Mouse (Mus musculus): Measurements from ENCODE around the gene Gnptab. TPM values are rescaled to one million over a fixed set of nuclear protein-coding genes. Genes with fewer than 3 reads are reported as not detected.
"Not testable (repeated sequence)": the region's sequence is repeated elsewhere in the genome, so short reads cannot be mapped to it uniquely, and the experiment has no call there.

The Gnptab gene
- polyA plus RNA-seq, 1 experiment, result 41.2 TPM

DNA sequence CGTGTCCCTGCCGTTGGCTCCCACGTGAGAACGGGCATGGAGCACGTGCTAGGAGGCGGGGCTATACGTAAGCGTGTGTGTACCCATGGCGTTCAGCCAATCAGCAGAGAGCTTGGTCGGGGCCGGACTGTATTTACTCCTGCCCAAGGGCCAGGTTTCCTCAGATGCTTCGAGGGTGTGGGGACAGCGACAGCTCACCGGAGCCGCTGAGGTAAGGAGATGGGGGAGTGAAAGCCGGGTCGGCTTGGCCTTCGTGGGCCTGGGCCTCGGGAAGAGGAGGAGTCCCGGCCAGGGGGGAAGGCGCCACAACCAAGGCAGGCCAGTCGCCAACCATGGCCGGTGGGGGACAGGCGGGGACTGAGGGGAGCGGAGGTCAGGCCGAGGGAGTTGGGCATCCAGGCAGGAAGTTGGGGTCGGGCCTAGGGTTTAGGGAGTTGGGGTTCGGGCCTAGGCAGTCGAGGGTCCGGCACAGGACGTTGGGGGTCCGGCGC is 80.6 kb downstream of the Gnptab start, which contains the start of gene Sycp3:
TSS of gene Sycp3 (plus strand) at position 68 of the 491 bp plus-strand sequence.
- DNase-seq, result no peak
- Histone ChIP-seq H3K4me1 (ENCODE audit: control insufficient read depth, insufficient read depth, low read length) (no peaks in the 10 kb centered on the region), H3K27ac (ENCODE audit: insufficient read depth, low read length) (no peak within 1 kb of the TSS), H3K27me3 (ENCODE audit: control insufficient read depth, insufficient read depth, low read length) (no peaks in the 10 kb centered on the region), H3K4me3 (replicated peaks; ENCODE audit: insufficient read depth, low read depth, low read length) (no peak within 1 kb of the TSS)
- 85% methylated on average over 33 of the region's 33 CpGs for WGBS
- TF ChIP-seq CTCF (IDR thresholded peaks at IDR 0.05; ENCODE audit: borderline replicate concordance, insufficient read depth, low read depth, low read length) (no peak), POLR2A (IDR thresholded peaks at IDR 0.05; ENCODE audit: borderline replicate concordance, insufficient read depth, low read length) (no peak)

DNA sequence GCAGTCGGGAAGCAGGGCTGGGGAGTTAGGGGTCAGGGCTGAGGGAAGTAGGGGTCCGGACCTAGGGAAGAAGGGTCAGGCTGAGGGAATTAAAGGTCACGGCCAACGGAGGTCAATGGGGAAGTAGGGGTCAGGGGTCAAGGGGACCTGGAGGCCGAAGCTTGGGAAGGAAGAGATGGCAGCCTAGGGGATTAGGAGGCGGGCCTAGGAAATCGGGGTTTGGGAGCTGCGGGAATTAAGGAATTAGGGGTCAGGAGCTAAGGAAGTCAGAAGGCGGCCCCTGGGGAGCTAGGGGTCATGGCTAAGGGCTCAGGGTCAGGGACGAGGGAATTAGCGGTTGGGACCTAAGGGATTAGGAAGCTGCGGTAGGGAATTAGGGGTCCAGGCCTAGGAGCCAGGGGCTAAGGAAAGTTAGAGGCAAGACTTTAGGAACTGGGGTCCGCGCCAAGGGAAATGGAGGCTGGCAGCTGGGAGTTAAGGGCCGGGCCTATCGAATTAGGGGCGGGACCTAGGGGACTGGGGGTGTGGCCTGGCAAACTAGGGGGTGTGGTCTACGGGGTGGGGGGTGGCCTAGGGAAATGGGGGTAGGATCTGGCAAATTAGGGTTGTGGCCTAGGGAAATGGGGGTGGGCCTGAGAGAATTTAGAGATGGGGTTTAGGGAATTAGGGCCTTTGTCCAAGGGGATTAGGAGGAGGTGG is 81.3 kb downstream of the Gnptab start:
- no peak for TF ChIP-seq CTCF (IDR thresholded peaks at IDR 0.05; ENCODE audit: borderline replicate concordance, insufficient read depth, low read depth, low read length)
- no peak for TF ChIP-seq POLR2A (IDR thresholded peaks at IDR 0.05; ENCODE audit: borderline replicate concordance, insufficient read depth, low read length)
- H3K27me3 ChIP-seq (ENCODE audit: control insufficient read depth, insufficient read depth, low read length), result no peaks in the 10 kb centered on the region
- WGBS, result 84% methylated on average over 18 of the region's 18 CpGs
- H3K4me1 ChIP-seq (ENCODE audit: control insufficient read depth, insufficient read depth, low read length), result no peaks in the 10 kb centered on the region
- H3K27ac ChIP-seq (ENCODE audit: insufficient read depth, low read length), result no peak overlapping the region
- H3K4me3 ChIP-seq (replicated peaks; ENCODE audit: insufficient read depth, low read depth, low read length), result no peak overlapping the region
- no peak for DNase-seq

DNA sequence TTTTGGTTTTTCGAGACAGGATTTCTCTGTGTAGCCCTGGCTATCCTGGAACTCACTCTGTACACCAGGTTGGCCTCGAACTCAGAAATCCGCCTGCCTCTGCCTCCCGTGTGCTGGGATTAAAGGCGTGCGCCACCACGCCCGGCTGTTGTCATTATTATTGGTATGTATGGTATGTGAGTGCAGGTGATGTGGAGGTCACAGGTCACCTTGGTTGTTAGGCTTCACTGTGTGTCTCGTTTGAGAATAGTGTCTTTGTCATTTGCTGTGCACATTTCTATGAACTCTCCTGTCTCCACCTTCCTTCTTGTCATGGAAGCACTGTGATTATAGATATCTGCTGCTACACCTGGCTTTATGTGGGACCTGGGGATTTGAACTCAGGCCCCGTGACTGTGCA is 103.9 kb downstream of the Gnptab start:
- H3K4me1 ChIP-seq (ENCODE audit: control insufficient read depth, insufficient read depth, low read length); H3K27me3 ChIP-seq (ENCODE audit: control insufficient read depth, insufficient read depth, low read length); DNase-seq; H3K27ac ChIP-seq (ENCODE audit: insufficient read depth, low read length); H3K4me3 ChIP-seq (replicated peaks; ENCODE audit: insufficient read depth, low read depth, low read length): not testable (repeated sequence)
- WGBS, result 92% methylated on average over 10 of the region's 10 CpGs

DNA sequence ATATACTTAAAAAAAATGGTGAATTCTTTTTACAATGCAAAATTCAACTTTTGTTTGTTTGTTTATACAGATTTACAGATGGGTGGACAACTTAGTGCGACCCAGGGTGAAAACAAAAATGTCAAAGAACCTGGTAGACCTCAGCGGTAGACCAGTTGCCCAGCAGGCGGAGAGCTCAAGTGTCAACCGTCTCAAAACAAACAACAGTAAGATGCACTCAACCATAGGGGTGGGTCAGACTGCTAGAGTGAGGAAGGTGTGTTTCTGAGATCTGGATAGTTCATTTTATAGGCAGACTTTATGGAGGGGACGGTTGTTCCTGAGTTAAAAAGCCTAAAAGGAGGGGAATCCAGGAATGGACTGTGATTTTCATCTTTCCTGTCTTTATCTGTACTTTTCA is 109.7 kb downstream of the Gnptab start:
- Histone ChIP-seq H3K27ac (ENCODE audit: insufficient read depth, low read length) (no peak overlapping the region), H3K27me3 (ENCODE audit: control insufficient read depth, insufficient read depth, low read length) (no peaks in the 10 kb centered on the region), H3K4me1 (ENCODE audit: control insufficient read depth, insufficient read depth, low read length) (no peaks in the 10 kb centered on the region; the same call in 1 of the 2 replicates), H3K4me3 (replicated peaks; ENCODE audit: insufficient read depth, low read depth, low read length) (no peak overlapping the region)
- DNase-seq, result no peak
- TF ChIP-seq POLR2A (IDR thresholded peaks at IDR 0.05; ENCODE audit: borderline replicate concordance, insufficient read depth, low read length), result no peak
- no peak for TF ChIP-seq CTCF (IDR thresholded peaks at IDR 0.05; ENCODE audit: borderline replicate concordance, insufficient read depth, low read depth, low read length)
- WGBS, result 94% methylated on average over 5 of the region's 5 CpGs

DNA sequence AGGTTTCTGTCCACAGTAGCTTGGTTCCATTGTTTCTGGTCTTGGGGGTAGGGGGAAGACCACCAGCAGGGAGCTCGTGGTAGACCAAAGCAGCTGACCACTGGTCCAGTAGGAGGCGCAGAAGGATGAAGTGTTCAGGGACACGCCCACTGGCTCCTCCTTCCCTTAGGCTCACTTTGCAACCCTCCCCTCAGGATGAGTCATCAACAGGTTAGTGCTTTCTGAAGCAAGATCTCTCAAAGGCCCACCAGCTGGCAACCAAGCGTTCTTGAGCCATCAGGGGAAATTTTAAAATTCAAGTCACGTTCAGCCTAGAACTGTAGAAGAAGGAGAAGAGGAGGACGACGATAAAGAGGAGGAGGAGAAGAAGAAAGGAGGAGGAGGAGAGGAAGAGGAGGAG is 112.7 kb downstream of the Gnptab start:
- no peaks in the 10 kb centered on the region; the same call in 1 of the 2 replicates for H3K4me1 ChIP-seq (ENCODE audit: control insufficient read depth, insufficient read depth, low read length)
- H3K27ac ChIP-seq (ENCODE audit: insufficient read depth, low read length), result no peak overlapping the region
- H3K4me3 ChIP-seq (replicated peaks; ENCODE audit: insufficient read depth, low read depth, low read length), result no peak overlapping the region
- WGBS, result 62% methylated on average over 7 of the region's 7 CpGs
- no peaks in the 10 kb centered on the region for H3K27me3 ChIP-seq (ENCODE audit: control insufficient read depth, insufficient read depth, low read length)
- DNase-seq, result no peak
- TF ChIP-seq POLR2A (IDR thresholded peaks at IDR 0.05; ENCODE audit: borderline replicate concordance, insufficient read depth, low read length), result no peak
- TF ChIP-seq CTCF (IDR thresholded peaks at IDR 0.05; ENCODE audit: borderline replicate concordance, insufficient read depth, low read depth, low read length), result no peak

DNA sequence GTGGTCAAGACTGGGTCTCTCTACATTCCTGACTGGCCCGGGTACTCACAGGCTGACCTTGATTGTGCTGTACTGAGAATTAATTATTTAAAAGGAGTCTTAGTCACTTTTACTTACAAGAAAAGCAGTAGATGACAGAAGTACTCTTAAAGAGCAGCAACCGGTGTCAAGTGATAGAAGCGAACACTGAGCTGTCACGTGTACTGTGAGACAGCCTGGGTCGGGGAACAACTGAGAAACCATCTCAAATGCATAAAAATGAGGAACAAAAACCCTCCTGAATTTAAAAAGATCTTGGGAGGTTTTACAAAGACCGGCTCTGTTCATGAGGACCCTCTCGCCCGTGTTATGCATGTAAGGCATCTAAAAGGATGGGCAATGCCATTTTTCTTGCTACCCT is 113.7 kb downstream of the Gnptab start:
- Histone ChIP-seq H3K4me3 (replicated peaks; ENCODE audit: insufficient read depth, low read depth, low read length) (no peak overlapping the region), H3K4me1 (ENCODE audit: control insufficient read depth, insufficient read depth, low read length) (no peaks in the 10 kb centered on the region; the same call in 1 of the 2 replicates), H3K27ac (ENCODE audit: insufficient read depth, low read length) (no peak overlapping the region), H3K27me3 (ENCODE audit: control insufficient read depth, insufficient read depth, low read length) (no peaks in the 10 kb centered on the region)
- DNase-seq, result no peak
- WGBS, result 86% methylated on average over 8 of the region's 8 CpGs
- no peak for TF ChIP-seq POLR2A (IDR thresholded peaks at IDR 0.05; ENCODE audit: borderline replicate concordance, insufficient read depth, low read length)
- no peak for TF ChIP-seq CTCF (IDR thresholded peaks at IDR 0.05; ENCODE audit: borderline replicate concordance, insufficient read depth, low read depth, low read length)

DNA sequence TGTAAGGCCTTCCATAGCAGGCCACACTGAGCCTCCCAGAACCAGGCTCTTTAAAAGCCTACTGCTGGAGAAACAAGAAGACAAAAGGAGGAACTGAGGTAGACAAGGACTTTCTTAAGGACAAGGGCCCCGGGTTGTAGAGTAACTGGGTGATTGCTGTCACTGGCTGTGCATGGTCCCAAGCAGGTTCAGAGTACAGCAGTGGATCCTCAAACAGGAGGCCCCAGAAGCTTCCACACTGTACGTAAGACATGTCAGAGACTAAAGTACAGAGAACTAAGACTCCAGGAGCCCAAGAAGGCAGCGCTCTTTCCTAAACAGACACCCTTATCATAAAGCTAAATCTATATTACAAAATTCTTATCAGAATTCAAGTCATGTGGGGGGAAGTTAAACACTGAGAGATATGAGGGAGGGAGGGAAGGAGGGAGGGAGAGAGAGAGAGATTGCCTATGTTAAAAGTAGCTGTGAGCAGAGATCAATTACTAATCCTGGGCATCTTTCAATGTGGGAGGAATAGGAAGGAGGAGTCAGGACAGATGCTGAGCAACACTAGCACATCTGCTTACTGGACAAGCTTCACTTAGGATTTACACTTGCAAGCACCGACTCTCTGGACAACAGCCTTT is 116.1 kb downstream of the Gnptab start:
- Histone ChIP-seq H3K4me3 (replicated peaks; ENCODE audit: insufficient read depth, low read depth, low read length) (no peak overlapping the region), H3K27me3 (ENCODE audit: control insufficient read depth, insufficient read depth, low read length) (no peaks in the 10 kb centered on the region), H3K27ac (ENCODE audit: insufficient read depth, low read length) (no peak overlapping the region), H3K4me1 (ENCODE audit: control insufficient read depth, insufficient read depth, low read length) (no peaks in the 10 kb centered on the region; the same call in 1 of the 2 replicates)
- WGBS, result 86% methylated on average over 4 of the region's 4 CpGs
- TF ChIP-seq POLR2A (IDR thresholded peaks at IDR 0.05; ENCODE audit: borderline replicate concordance, insufficient read depth, low read length), result no peak
- TF ChIP-seq CTCF (IDR thresholded peaks at IDR 0.05; ENCODE audit: borderline replicate concordance, insufficient read depth, low read depth, low read length), result no peak
- no peak for DNase-seq

Other genes starting within 250 kb of the Gnptab start
- 0.19 and 0.67 TPM in 2 replicates for gene Parpbp, start 232.2 kb upstream of the Gnptab start, polyA plus RNA-seq (2012; rRNA removed)
- 6.7 and 7.5 TPM in 2 replicates for gene Nup37, start 232.1 kb upstream of the Gnptab start, polyA plus RNA-seq (2012; rRNA removed)
- 22.0 and 23.7 TPM in 2 replicates for gene Washc3, start 178.0 kb upstream of the Gnptab start, polyA plus RNA-seq (2012; rRNA removed)
- gene Dram1, start 52 bp upstream of the Gnptab start, polyA plus RNA-seq (2012; rRNA removed), result 0.43 and 0.80 TPM in 2 replicates
- 0.33 and 0.54 TPM in 2 replicates for gene Sycp3, start 80.4 kb downstream of the Gnptab start, polyA plus RNA-seq (2012; rRNA removed)
- gene Chpt1, start 124.9 kb downstream of the Gnptab start, polyA plus RNA-seq (2012; rRNA removed), result 38.9 and 40.6 TPM in 2 replicates
- gene Mybpc1, start 226.0 kb downstream of the Gnptab start, polyA plus RNA-seq (2012; rRNA removed), result 37.1 and 46.5 TPM in 2 replicates

Measured in cerebellum, adult 2 months (tissue).